Mouse (Mus musculus): ENCODE results near the gene Camta2. TPM values are rescaled to one million over a fixed set of nuclear protein-coding genes. Genes with fewer than 3 reads are reported as not detected.

The Camta2 gene
- total and polyA plus RNA-seq, 2 experiments from 2014 or later: 8.7 to 10.5 TPM

- ATAC-seq (ENCODE audit: insufficient read depth, low read depth) (peak; percentile 94), DNase-seq (ENCODE audit: low spot score) (peak; percentile 100)
- Histone ChIP-seq H3K9me3 (replicated peaks; ENCODE audit: control insufficient read depth, low read length) (no peaks in the 10 kb centered on the region), H3K36me3 (replicated peaks; ENCODE audit: control insufficient read depth, insufficient read depth, low read length) (peaks cover 33% of the 10 kb centered on the region), H3K27ac (ENCODE audit: low read depth) (peak within 1 kb of the TSS; percentile 97), H3K4me2 (ENCODE audit: low read depth, low read length) (peak within 1 kb of the TSS; percentile 91), H3K9ac (replicated peaks; ENCODE audit: low read depth, low read length) (peak within 1 kb of the TSS; percentile 57), H3K4me3 (ENCODE audit: low read depth, low read length) (peak within 1 kb of the TSS; percentile 74), H3K27me3 (ENCODE audit: control insufficient read depth, insufficient read depth, low read length) (no peaks in the 10 kb centered on the region), H3K4me1 (ENCODE audit: control insufficient read depth, insufficient read depth) (peaks cover 12% of the 10 kb centered on the region)
- WGBS: under 1% methylated on average over 44 of the region's 44 CpGs
- TF ChIP-seq CTCF (IDR thresholded peaks at IDR 0.05; ENCODE audit: low read depth) (no peak), EP300 (IDR thresholded peaks at IDR 0.05; ENCODE audit: low read depth) (peak; percentile 23; the same call in 1 of the 2 replicates)
Measured at GRCm38 (mm10) chr11:70668771-70669505, 19.0 kb downstream of the Camta2 start, which contains the start of gene Spag7. TSS of gene Spag7 (minus strand) at chr11:70669416.

DNA sequence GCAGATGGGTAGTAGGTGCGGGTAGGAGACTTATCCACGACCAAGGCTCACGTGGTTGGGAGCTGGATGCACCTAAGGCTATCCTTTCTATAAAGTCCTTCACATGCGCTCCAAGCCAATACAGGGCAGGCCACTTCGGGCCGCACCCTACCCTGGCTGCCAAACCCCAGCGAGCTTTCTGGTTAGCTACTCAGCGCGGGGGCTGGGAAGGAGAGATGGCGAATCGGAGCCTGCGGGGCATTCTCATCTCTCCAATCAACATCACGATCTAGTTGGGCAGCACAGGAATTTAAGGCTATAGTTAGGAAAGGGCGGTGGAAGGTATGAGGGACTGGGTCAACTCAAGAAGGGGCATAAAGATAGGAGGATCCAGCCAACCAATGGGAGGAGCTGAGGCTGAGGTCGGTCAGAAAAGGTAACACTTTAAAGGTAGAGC, 19.6 kb downstream of the Camta2 start:
- Histone ChIP-seq H3K36me3 (replicated peaks; ENCODE audit: control insufficient read depth, insufficient read depth, low read length) (peaks cover 34% of the 10 kb centered on the region), H3K27ac (ENCODE audit: low read depth) (peak overlapping the region; percentile 77), H3K4me3 (ENCODE audit: low read depth, low read length) (peak overlapping the region; percentile 74), H3K4me2 (ENCODE audit: low read depth, low read length) (peak overlapping the region; percentile 91), H3K9ac (replicated peaks; ENCODE audit: low read depth, low read length) (peak overlapping the region; percentile 57), H3K9me3 (replicated peaks; ENCODE audit: control insufficient read depth, low read length) (no peaks in the 10 kb centered on the region), H3K4me1 (ENCODE audit: control insufficient read depth, insufficient read depth) (peaks cover 12% of the 10 kb centered on the region), H3K27me3 (ENCODE audit: control insufficient read depth, insufficient read depth, low read length) (no peaks in the 10 kb centered on the region)
- ATAC-seq (ENCODE audit: insufficient read depth, low read depth) (peak; percentile 16), DNase-seq (ENCODE audit: low spot score) (no peak)
- under 1% methylated on average over 15 of the region's 15 CpGs for WGBS
- no peak for TF ChIP-seq CTCF (IDR thresholded peaks at IDR 0.05; ENCODE audit: low read depth)

- Histone ChIP-seq H3K9me3 (replicated peaks; ENCODE audit: control insufficient read depth, low read length) (no peaks in the 10 kb centered on the region), H3K4me3 (ENCODE audit: low read depth, low read length) (peak overlapping the region; percentile 74; the same call in 1 of the 2 replicates), H3K36me3 (replicated peaks; ENCODE audit: control insufficient read depth, insufficient read depth, low read length) (peaks cover 42% of the 10 kb centered on the region), H3K4me2 (ENCODE audit: low read depth, low read length) (peak overlapping the region; percentile 91), H3K9ac (replicated peaks; ENCODE audit: low read depth, low read length) (peak overlapping the region; percentile 57), H3K27me3 (ENCODE audit: control insufficient read depth, insufficient read depth, low read length) (no peaks in the 10 kb centered on the region), H3K4me1 (ENCODE audit: control insufficient read depth, insufficient read depth) (peaks cover 12% of the 10 kb centered on the region), H3K27ac (ENCODE audit: low read depth) (peak overlapping the region; percentile 77)
- 63% methylated on average over 14 of the region's 14 CpGs for WGBS
- no peak for DNase-seq (ENCODE audit: low spot score)
- TF ChIP-seq EP300 (IDR thresholded peaks at IDR 0.05; ENCODE audit: low read depth): no peak
- TF ChIP-seq CTCF (IDR thresholded peaks at IDR 0.05; ENCODE audit: low read depth): no peak
- no peak for ATAC-seq (ENCODE audit: insufficient read depth, low read depth)
Measured at GRCm38 (mm10) chr11:70667271-70668150, 20.4 kb downstream of the Camta2 start.

GRCm38 (mm10) chr11:70666687-70667086, 21.2 kb downstream of the Camta2 start:
- TF ChIP-seq EP300 (IDR thresholded peaks at IDR 0.05; ENCODE audit: low read depth) (no peak), CTCF (IDR thresholded peaks at IDR 0.05; ENCODE audit: low read depth) (no peak)
- H3K4me2 ChIP-seq (ENCODE audit: low read depth, low read length): no peak overlapping the region
- H3K27me3 ChIP-seq (ENCODE audit: control insufficient read depth, insufficient read depth, low read length): no peaks in the 10 kb centered on the region
- no peak for DNase-seq (ENCODE audit: low spot score)
- peaks cover 12% of the 10 kb centered on the region for H3K4me1 ChIP-seq (ENCODE audit: control insufficient read depth, insufficient read depth)
- ATAC-seq (ENCODE audit: insufficient read depth, low read depth): no peak
- H3K4me3 ChIP-seq (ENCODE audit: low read depth, low read length): no peak overlapping the region
- H3K9ac ChIP-seq (replicated peaks; ENCODE audit: low read depth, low read length): no peak overlapping the region
- no peak overlapping the region for H3K27ac ChIP-seq (ENCODE audit: low read depth)
- peaks cover 49% of the 10 kb centered on the region for H3K36me3 ChIP-seq (replicated peaks; ENCODE audit: control insufficient read depth, insufficient read depth, low read length)
- 94% methylated on average over 8 of the region's 8 CpGs for WGBS
- H3K9me3 ChIP-seq (replicated peaks; ENCODE audit: control insufficient read depth, low read length): no peaks in the 10 kb centered on the region

- H3K4me1 ChIP-seq (ENCODE audit: control insufficient read depth, insufficient read depth): peaks cover 23% of the 10 kb centered on the region
- peak overlapping the region; percentile 70 for H3K27ac ChIP-seq (ENCODE audit: low read depth)
- no peaks in the 10 kb centered on the region for H3K9me3 ChIP-seq (replicated peaks; ENCODE audit: control insufficient read depth, low read length)
- H3K4me2 ChIP-seq (ENCODE audit: low read depth, low read length): no peak overlapping the region
- H3K9ac ChIP-seq (replicated peaks; ENCODE audit: low read depth, low read length): no peak overlapping the region
- H3K4me3 ChIP-seq (ENCODE audit: low read depth, low read length): no peak overlapping the region
- ATAC-seq (ENCODE audit: insufficient read depth, low read depth) (no peak), DNase-seq (ENCODE audit: low spot score) (no peak)
- peaks cover 62% of the 10 kb centered on the region for H3K36me3 ChIP-seq (replicated peaks; ENCODE audit: control insufficient read depth, insufficient read depth, low read length)
- no peaks in the 10 kb centered on the region for H3K27me3 ChIP-seq (ENCODE audit: control insufficient read depth, insufficient read depth, low read length)
- peak; percentile 19; the same call in 1 of the 2 replicates for TF ChIP-seq CTCF (IDR thresholded peaks at IDR 0.05; ENCODE audit: low read depth)
- TF ChIP-seq EP300 (IDR thresholded peaks at IDR 0.05; ENCODE audit: low read depth): no peak
- 90% methylated on average over 9 of the region's 9 CpGs for WGBS
Measured at GRCm38 (mm10) chr11:70664741-70665140, 23.2 kb downstream of the Camta2 start.
